Mouse (Mus musculus): Measurements from ENCODE around the gene Rftn1. TPM values are rescaled to one million over a fixed set of nuclear protein-coding genes. Genes with fewer than 3 reads are reported as not detected.

The Rftn1 gene
- polyA plus RNA-seq, 2 experiments, result 14.6 to 15.0 TPM

DNA sequence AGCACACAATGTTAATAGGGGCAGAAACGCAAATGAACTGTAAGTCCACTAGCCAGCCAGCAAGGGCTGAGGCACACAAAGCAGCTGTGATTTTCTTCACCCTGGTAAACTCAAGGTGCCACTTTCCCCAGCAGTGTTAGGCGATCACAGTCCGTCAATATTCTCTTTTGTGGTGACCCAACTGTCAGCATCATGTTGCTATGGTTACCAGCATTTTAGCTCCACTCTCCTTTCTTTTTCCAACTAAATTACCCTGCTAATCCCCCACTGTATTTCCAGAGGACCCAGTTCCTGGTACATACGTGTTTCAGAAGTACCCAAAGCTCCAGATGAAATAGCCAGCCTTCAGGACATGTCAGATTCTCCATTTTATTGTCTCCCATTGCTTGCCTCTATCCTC, 169.1 kb downstream of the Rftn1 start:
- Histone ChIP-seq H3K4me3 (replicated peaks; ENCODE audit: low read length) (no peak overlapping the region), H3K27me3 (ENCODE audit: control insufficient read depth, insufficient read depth, low read length) (no peaks in the 10 kb centered on the region), H3K27ac (replicated peaks; ENCODE audit: low read depth, low read length) (no peak overlapping the region), H3K36me3 (ENCODE audit: control insufficient read depth, insufficient read depth, low read length) (no peaks in the 10 kb centered on the region), H3K9ac (ENCODE audit: low read depth, low read length, severe bottlenecking) (no peak overlapping the region), H3K4me2 (replicated peaks; ENCODE audit: low read depth, low read length, severe bottlenecking) (no peak overlapping the region), H3K4me1 (ENCODE audit: control insufficient read depth, insufficient read depth, low read length) (no peaks in the 10 kb centered on the region), H3K9me3 (ENCODE audit: control insufficient read depth, low read length) (no peaks in the 10 kb centered on the region)
- ATAC-seq (ENCODE audit: low FRiP score, low read depth) (no peak), DNase-seq (ENCODE audit: low spot score) (no peak)
- 41% methylated on average over 4 of the region's 4 CpGs for WGBS
- no peak for TF ChIP-seq POLR2A (IDR thresholded peaks at IDR 0.05; ENCODE audit: borderline replicate concordance, extremely low read depth, insufficient read depth, insufficient read length)

DNA sequence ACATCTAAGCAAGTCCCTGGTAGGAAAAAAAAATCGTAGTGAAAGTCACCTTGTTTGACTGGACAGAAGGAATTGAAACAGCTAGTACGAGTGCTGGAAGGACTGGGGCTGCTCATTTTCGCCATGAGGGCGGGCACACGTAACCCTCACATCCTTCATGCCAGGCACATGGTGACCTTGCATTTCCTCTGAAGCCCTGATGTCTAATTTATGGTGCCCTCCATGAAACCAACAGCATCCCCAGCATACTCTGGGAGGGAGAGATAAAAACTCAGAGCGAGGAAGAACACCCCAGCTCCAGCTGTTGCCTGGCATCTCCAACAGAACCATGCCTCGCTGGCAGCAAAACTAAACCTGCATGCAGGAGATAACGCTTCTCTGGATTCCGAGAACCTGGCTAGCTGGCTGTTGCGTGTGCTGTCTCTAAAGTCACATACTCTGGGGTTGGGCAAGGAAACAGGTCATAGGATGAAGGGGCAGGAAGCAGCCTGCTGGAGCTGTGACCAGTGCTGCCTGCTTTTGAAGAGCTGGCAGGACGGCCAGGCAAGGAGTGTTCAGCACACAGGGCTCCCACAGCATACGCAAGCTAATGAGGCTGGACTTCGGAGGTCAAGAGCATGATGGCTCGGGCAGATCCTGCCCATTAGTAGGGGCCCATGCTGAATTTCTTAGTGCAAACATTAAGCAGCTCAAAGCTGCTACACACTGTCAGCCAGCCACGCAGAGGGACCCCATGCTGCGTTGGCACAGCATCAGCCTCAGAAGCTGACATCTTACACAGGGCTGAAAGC, 170.1 kb downstream of the Rftn1 start:
- Histone ChIP-seq H3K9ac (ENCODE audit: low read depth, low read length, severe bottlenecking) (no peak overlapping the region), H3K4me2 (replicated peaks; ENCODE audit: low read depth, low read length, severe bottlenecking) (no peak overlapping the region), H3K36me3 (ENCODE audit: control insufficient read depth, insufficient read depth, low read length) (no peaks in the 10 kb centered on the region), H3K4me1 (ENCODE audit: control insufficient read depth, insufficient read depth, low read length) (no peaks in the 10 kb centered on the region), H3K4me3 (replicated peaks; ENCODE audit: low read length) (no peak overlapping the region), H3K9me3 (ENCODE audit: control insufficient read depth, low read length) (no peaks in the 10 kb centered on the region), H3K27ac (replicated peaks; ENCODE audit: low read depth, low read length) (no peak overlapping the region), H3K27me3 (ENCODE audit: control insufficient read depth, insufficient read depth, low read length) (no peaks in the 10 kb centered on the region)
- ATAC-seq (ENCODE audit: low FRiP score, low read depth) (no peak), DNase-seq (ENCODE audit: low spot score) (no peak)
- 63% methylated on average over 16 of the region's 16 CpGs for WGBS
- no peak for TF ChIP-seq POLR2A (IDR thresholded peaks at IDR 0.05; ENCODE audit: borderline replicate concordance, extremely low read depth, insufficient read depth, insufficient read length)

- TF ChIP-seq POLR2A (IDR thresholded peaks at IDR 0.05; ENCODE audit: borderline replicate concordance, extremely low read depth, insufficient read depth, insufficient read length), result no peak
- no peaks in the 10 kb centered on the region for H3K4me1 ChIP-seq (ENCODE audit: control insufficient read depth, insufficient read depth, low read length)
- no peak overlapping the region for H3K9ac ChIP-seq (ENCODE audit: low read depth, low read length, severe bottlenecking)
- ATAC-seq (ENCODE audit: low FRiP score, low read depth), result no peak
- no peak overlapping the region for H3K4me3 ChIP-seq (replicated peaks; ENCODE audit: low read length)
- DNase-seq (ENCODE audit: low spot score), result no peak
- no peaks in the 10 kb centered on the region for H3K36me3 ChIP-seq (ENCODE audit: control insufficient read depth, insufficient read depth, low read length)
- WGBS, result 84% methylated on average over 3 of the region's 3 CpGs
- no peaks in the 10 kb centered on the region for H3K9me3 ChIP-seq (ENCODE audit: control insufficient read depth, low read length)
- no peaks in the 10 kb centered on the region for H3K27me3 ChIP-seq (ENCODE audit: control insufficient read depth, insufficient read depth, low read length)
- H3K27ac ChIP-seq (replicated peaks; ENCODE audit: low read depth, low read length), result no peak overlapping the region
- H3K4me2 ChIP-seq (replicated peaks; ENCODE audit: low read depth, low read length, severe bottlenecking), result no peak overlapping the region
Observed at GRCm38 (mm10) chr17:50019819-50020210, 170.7 kb downstream of the Rftn1 start.

DNA sequence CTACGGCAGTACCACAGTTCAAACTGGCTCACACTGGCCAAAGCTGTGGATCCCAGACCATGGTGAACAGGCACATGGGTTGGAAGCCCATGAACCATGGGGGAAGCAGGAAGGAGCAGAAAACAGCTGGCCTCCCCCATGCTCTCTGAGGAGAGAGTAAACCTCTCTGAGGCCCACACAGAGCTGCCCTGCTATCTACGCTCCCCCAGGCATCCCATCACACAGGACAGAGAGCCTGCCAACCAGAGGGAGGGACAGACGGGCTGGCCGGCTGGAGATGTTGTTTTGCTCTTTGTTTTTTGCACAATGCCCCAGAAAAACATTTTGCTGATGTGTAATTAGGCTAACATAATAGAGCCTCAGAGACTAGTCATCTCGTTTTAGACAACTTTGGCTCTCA, 171.4 kb downstream of the Rftn1 start:
- ATAC-seq (ENCODE audit: low FRiP score, low read depth), result no peak

GRCm38 (mm10) chr17:50014708-50015107, 175.8 kb downstream of the Rftn1 start:
- Histone ChIP-seq H3K36me3 (ENCODE audit: control insufficient read depth, insufficient read depth, low read length) (no peaks in the 10 kb centered on the region), H3K4me3 (replicated peaks; ENCODE audit: low read length) (no peak overlapping the region), H3K27ac (replicated peaks; ENCODE audit: low read depth, low read length) (no peak overlapping the region), H3K4me2 (replicated peaks; ENCODE audit: low read depth, low read length, severe bottlenecking) (no peak overlapping the region), H3K27me3 (ENCODE audit: control insufficient read depth, insufficient read depth, low read length) (no peaks in the 10 kb centered on the region), H3K4me1 (ENCODE audit: control insufficient read depth, insufficient read depth, low read length) (no peaks in the 10 kb centered on the region), H3K9ac (ENCODE audit: low read depth, low read length, severe bottlenecking) (no peak overlapping the region), H3K9me3 (ENCODE audit: control insufficient read depth, low read length) (no peaks in the 10 kb centered on the region)
- no peak for TF ChIP-seq POLR2A (IDR thresholded peaks at IDR 0.05; ENCODE audit: borderline replicate concordance, extremely low read depth, insufficient read depth, insufficient read length)
- WGBS, result 72% methylated on average over 9 of the region's 9 CpGs
- ATAC-seq (ENCODE audit: low FRiP score, low read depth), result no peak
- DNase-seq (ENCODE audit: low spot score), result no peak

More for the DNA sequence above, 171.4 kb downstream of the Rftn1 start:
- H3K9ac ChIP-seq (ENCODE audit: low read depth, low read length, severe bottlenecking), result no peak overlapping the region
- TF ChIP-seq POLR2A (IDR thresholded peaks at IDR 0.05; ENCODE audit: borderline replicate concordance, extremely low read depth, insufficient read depth, insufficient read length), result no peak
- H3K9me3 ChIP-seq (ENCODE audit: control insufficient read depth, low read length), result no peaks in the 10 kb centered on the region
- no peak for DNase-seq (ENCODE audit: low spot score)
- no peak overlapping the region for H3K4me3 ChIP-seq (replicated peaks; ENCODE audit: low read length)
- no peaks in the 10 kb centered on the region for H3K4me1 ChIP-seq (ENCODE audit: control insufficient read depth, insufficient read depth, low read length)
- WGBS, result 77% methylated on average over 5 of the region's 5 CpGs
- H3K36me3 ChIP-seq (ENCODE audit: control insufficient read depth, insufficient read depth, low read length), result no peaks in the 10 kb centered on the region
- H3K4me2 ChIP-seq (replicated peaks; ENCODE audit: low read depth, low read length, severe bottlenecking), result no peak overlapping the region
- no peaks in the 10 kb centered on the region for H3K27me3 ChIP-seq (ENCODE audit: control insufficient read depth, insufficient read depth, low read length)
- no peak overlapping the region for H3K27ac ChIP-seq (replicated peaks; ENCODE audit: low read depth, low read length)

Measured in limb, embryonic 14.5 days (tissue).